Mouse (Mus musculus): ENCODE measurements around the gene Cep97.
"Not testable (repeated sequence)": the region's sequence is repeated elsewhere in the genome, so short reads cannot be mapped to it uniquely, and the experiment has no call there.

Cep97 gene

GRCm38 (mm10) chr16:55934453-55935037 lies at the start of gene Cep97:
Gene Cep97 (minus strand): TSS chr16:55934855.
- peak; percentile 66 for DNase-seq (ENCODE audit: extremely low read depth, low read depth, low spot score)

- DNase-seq (ENCODE audit: extremely low read depth, low read depth, low spot score): peak; percentile 88
Observed at GRCm38 (mm10) chr16:55974903-55975285, 40.2 kb upstream of the Cep97 start.

GRCm38 (mm10) chr16:55974256-55974902 lies 39.7 kb upstream of the Cep97 start:
- no peak for DNase-seq (ENCODE audit: extremely low read depth, low read depth, low spot score)

GRCm38 (mm10) chr16:55973431-55974255 lies 39.0 kb upstream of the Cep97 start, which contains the start of gene Zbtb11:
Gene Zbtb11 (plus strand): TSS chr16:55973883.
- peak; percentile 54 for DNase-seq (ENCODE audit: extremely low read depth, low read depth, low spot score)

- no peak for DNase-seq (ENCODE audit: extremely low read depth, low read depth, low spot score)
Observed at GRCm38 (mm10) chr16:55972626-55973201, 38.1 kb upstream of the Cep97 start.

- DNase-seq (ENCODE audit: extremely low read depth, low read depth, low spot score): no peak
Observed at GRCm38 (mm10) chr16:55971735-55972615, 37.3 kb upstream of the Cep97 start.

GRCm38 (mm10) chr16:55970416-55970815 lies 35.8 kb upstream of the Cep97 start:
- DNase-seq (ENCODE audit: extremely low read depth, low read depth, low spot score): no peak

GRCm38 (mm10) chr16:55969147-55969546 lies 34.5 kb upstream of the Cep97 start:
- no peak for DNase-seq (ENCODE audit: extremely low read depth, low read depth, low spot score)

- no peak for DNase-seq (ENCODE audit: extremely low read depth, low read depth, low spot score)
Observed at GRCm38 (mm10) chr16:55967221-55967620, 32.6 kb upstream of the Cep97 start.

GRCm38 (mm10) chr16:55966212-55966871 lies 31.7 kb upstream of the Cep97 start, which contains the start of gene Rpl24:
Gene Rpl24 (plus strand): TSS chr16:55966275.
- no peak for DNase-seq (ENCODE audit: extremely low read depth, low read depth, low spot score)

GRCm38 (mm10) chr16:55964126-55964949 lies 29.7 kb upstream of the Cep97 start:
- DNase-seq (ENCODE audit: extremely low read depth, low read depth, low spot score): no peak

GRCm38 (mm10) chr16:55963068-55963467 lies 28.4 kb upstream of the Cep97 start:
- DNase-seq (ENCODE audit: extremely low read depth, low read depth, low spot score): not testable (repeated sequence)

- DNase-seq (ENCODE audit: extremely low read depth, low read depth, low spot score): not testable (repeated sequence)
Observed at GRCm38 (mm10) chr16:55954196-55954595, 19.5 kb upstream of the Cep97 start.

- no peak for DNase-seq (ENCODE audit: extremely low read depth, low read depth, low spot score)
Observed at GRCm38 (mm10) chr16:55952771-55953170, 18.1 kb upstream of the Cep97 start.

GRCm38 (mm10) chr16:55951679-55952327 lies 17.1 kb upstream of the Cep97 start:
- no peak for DNase-seq (ENCODE audit: extremely low read depth, low read depth, low spot score)

GRCm38 (mm10) chr16:55950946-55951678 lies 16.5 kb upstream of the Cep97 start:
- DNase-seq (ENCODE audit: extremely low read depth, low read depth, low spot score): no peak

- DNase-seq (ENCODE audit: extremely low read depth, low read depth, low spot score): no peak
Observed at GRCm38 (mm10) chr16:55950462-55950861, 15.8 kb upstream of the Cep97 start.

GRCm38 (mm10) chr16:55948963-55949362 lies 14.3 kb upstream of the Cep97 start:
- DNase-seq (ENCODE audit: extremely low read depth, low read depth, low spot score): no peak
